Mouse (Mus musculus): Measurements from ENCODE around the gene Eef2k.

Gene Eef2k

GRCm38 (mm10) chr7:120844689-120845088 is 2.1 kb downstream of the Eef2k start:
- DNase-seq (ENCODE audit: low spot score): no peak

- DNase-seq (ENCODE audit: low spot score): no peak
Measured at GRCm38 (mm10) chr7:120848831-120849512, 6.3 kb downstream of the Eef2k start.

- DNase-seq (ENCODE audit: low spot score): no peak
Measured at GRCm38 (mm10) chr7:120850165-120850564, 7.5 kb downstream of the Eef2k start.

DNA sequence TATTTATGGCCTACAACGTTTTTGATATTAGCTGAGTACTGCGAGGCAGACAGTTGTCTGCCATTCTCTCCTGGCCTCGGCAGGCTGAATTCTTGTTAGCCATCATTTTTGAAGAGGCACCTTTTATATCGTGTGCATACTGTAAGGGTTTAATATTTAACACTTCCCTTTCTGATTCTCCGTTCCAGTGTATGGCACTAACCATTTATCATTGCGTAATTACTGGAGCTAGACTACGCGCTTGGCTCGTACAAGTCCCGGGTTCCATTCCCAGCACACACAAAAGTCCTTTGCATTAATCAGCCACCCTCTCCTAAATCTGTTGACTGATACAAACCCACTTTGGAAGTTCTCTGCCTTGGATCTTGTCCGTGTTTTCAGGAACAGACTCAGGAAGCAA is 17.2 kb downstream of the Eef2k start:
- no peak for DNase-seq (ENCODE audit: low spot score)

GRCm38 (mm10) chr7:120860799-120861487 is 18.3 kb downstream of the Eef2k start:
- DNase-seq (ENCODE audit: low spot score): no peak

DNA sequence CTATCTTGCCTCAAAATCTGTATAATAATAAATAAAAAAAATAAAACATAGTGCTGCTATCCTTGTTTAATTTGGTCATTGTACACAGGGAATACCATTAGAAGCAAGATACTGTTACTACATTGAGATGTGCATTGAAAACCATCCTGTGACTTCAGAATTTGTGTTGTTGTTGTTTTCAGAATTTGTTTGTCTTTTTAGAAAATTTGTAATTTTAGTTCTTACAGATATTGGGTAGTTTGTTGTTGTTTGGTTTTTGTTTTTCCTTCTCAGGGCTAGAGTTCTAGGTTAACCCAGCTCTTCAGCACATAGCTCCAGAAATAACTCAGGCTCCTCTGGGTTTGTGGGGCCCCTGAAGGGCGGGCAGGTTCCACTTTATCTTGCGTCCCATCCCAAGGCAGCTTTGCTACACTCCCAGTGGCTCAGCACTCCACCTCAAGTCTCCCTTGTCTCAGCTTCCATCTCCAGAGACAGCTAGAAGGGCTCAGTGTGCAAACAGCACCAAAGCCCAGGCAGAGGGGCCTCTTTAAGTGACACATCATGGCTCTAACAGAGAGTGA is 18.9 kb downstream of the Eef2k start:
- DNase-seq (ENCODE audit: low spot score): no peak

GRCm38 (mm10) chr7:120862196-120862595 is 19.6 kb downstream of the Eef2k start:
- no peak for DNase-seq (ENCODE audit: low spot score)

- no peak for DNase-seq (ENCODE audit: low spot score)
Measured at GRCm38 (mm10) chr7:120862626-120863025, 20.0 kb downstream of the Eef2k start.

DNA sequence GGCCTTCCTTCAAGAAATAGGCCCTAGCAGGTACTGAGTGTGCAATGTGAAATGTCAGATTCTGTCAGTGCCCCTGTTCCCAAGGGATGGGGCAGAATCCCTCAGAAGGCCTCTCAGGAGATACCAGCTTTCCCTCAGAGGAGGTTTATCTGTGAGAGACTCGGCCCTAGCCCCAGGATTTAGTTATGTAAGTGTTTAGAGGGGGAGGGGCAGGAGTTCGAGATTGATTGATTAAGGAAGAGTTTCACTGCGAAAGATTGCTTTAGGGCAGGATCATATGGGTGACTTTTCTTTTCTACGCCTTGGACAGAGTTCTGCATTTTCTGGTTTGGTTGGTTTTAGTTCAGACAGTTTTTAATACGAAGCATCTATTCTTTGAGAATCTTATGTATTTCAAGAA is 20.8 kb downstream of the Eef2k start:
- DNase-seq (ENCODE audit: low spot score): no peak

DNA sequence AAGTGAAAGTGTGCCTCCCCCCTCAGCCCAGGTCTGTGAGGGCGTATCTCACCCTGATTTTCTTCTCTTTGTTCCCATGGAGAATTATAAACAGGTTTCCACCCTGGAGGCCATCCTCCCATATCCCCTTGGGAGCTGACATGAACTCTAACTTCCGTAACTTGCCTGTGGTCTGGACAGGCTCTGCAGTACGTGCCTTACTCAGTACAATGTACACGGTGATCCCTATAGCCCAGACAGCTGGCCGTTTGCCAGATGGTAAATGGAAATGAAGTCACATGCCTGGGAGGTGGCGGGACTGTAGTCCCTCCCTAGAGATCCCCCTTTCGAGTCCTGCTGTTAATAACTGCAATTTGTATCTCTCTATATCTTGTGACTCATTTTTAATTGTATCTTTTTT is 22.5 kb downstream of the Eef2k start:
- DNase-seq (ENCODE audit: low spot score): no peak

DNA sequence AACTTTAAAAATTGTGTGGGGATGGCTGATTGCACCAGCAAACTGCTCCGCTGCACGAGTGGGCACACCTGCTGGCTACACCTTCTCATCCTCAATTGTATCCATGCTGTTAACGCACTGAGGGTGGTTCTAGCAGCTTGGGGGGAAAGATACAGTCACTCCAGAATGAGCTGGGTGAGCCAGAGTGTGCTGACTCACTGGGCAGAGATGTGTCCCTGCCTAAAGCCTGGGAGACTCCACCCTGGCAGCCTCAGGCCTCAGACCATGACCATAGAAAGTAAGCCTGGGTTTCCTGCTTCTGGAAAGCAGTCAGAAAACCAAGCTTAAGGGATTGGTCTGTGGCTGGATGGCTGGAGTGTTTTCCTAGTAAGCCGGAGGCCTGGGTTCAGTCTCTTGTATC is 23.2 kb downstream of the Eef2k start:
- no peak for DNase-seq (ENCODE audit: low spot score)

- no peak for DNase-seq (ENCODE audit: low spot score)
Measured at GRCm38 (mm10) chr7:120866684-120867083, 24.1 kb downstream of the Eef2k start.

GRCm38 (mm10) chr7:120867720-120868119 is 25.1 kb downstream of the Eef2k start:
- no peak for DNase-seq (ENCODE audit: low spot score)

DNA sequence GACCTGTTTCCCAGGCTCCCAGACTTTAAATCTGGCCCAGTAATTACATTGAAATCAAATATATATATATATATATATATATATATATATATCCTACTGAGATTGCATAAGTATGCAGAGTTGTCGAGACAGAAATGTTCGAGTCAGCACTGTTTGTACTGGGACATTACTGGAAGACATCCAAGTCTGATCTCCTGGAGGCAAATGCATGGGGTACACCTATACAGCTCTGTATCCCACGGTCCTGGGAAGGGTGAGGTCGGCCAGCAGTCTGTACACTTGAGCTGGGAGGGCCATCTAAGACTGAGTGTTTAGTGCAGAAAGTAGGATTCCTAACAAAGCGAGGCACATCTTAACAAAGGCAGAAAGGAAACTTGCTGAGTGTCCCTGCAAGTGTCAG is 27.3 kb downstream of the Eef2k start:
- no peak for DNase-seq (ENCODE audit: low spot score)

DNA sequence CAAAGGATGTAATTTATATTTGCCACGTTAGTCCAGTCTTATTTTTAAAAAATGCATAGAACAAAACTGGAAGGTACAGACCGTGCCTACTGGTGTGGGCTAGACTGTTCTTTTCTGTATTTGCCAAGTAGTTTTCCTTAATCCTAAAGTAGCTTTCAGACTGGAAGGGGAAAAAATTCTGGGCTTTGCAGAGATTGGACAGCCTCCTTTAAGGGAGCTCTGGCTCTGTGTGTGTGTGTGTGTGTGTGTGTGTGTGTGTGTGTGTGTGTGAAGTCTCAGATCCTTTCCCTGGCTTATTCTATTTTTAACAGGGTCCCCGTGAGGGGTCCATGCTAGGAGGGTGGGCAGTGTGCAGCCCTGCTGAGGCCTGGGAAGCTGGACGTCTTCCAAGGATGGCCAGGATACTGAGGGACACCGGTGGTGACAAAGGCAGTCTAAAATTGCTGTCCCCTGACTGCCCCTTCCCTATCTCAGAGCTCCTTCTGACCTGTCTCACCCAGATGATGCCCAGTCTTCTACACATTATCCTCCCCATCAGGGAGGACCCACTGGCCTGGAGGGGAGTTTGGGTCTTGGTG is 27.9 kb downstream of the Eef2k start:
- DNase-seq (ENCODE audit: low spot score): no peak

DNA sequence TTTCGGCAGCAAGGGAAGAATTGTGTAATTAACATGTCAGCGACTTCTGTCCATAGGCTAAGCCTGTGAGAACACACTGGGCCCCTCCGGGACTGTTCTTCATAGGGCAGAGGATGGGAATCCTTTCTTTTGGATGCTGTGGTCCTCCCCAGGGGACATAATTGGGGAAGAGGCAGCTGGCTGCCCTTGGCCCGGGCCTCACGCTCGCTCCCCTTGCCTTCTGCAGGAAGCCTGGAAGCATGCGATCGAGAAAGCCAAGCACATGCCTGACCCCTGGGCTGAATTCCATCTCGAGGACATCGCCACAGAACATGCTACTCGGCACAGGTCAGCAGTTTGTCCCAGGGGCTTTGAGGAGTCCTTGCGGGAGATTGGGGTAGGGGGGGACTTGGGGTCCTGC is 30.5 kb downstream of the Eef2k start:
- DNase-seq (ENCODE audit: low spot score): no peak

DNA sequence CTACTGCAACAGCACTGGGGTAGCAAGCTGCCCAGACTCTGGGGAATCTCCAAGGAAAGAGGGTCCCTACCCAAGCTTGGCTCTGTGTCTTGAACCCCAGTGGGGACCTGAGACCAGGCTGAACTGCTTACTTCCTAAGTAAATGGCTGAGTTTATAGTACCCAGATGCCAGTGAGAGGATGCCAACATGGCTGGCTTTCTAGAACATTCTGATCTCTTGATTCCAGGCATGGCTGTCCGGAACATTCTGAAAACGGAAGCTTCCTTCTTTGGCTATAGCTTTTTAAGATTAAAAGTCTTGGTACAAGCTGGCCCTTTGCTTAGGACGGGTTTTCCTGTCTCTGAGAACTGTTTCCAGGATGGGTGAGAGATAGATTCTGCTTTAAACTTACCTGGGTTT is 31.4 kb downstream of the Eef2k start:
- DNase-seq (ENCODE audit: low spot score): no peak

DNA sequence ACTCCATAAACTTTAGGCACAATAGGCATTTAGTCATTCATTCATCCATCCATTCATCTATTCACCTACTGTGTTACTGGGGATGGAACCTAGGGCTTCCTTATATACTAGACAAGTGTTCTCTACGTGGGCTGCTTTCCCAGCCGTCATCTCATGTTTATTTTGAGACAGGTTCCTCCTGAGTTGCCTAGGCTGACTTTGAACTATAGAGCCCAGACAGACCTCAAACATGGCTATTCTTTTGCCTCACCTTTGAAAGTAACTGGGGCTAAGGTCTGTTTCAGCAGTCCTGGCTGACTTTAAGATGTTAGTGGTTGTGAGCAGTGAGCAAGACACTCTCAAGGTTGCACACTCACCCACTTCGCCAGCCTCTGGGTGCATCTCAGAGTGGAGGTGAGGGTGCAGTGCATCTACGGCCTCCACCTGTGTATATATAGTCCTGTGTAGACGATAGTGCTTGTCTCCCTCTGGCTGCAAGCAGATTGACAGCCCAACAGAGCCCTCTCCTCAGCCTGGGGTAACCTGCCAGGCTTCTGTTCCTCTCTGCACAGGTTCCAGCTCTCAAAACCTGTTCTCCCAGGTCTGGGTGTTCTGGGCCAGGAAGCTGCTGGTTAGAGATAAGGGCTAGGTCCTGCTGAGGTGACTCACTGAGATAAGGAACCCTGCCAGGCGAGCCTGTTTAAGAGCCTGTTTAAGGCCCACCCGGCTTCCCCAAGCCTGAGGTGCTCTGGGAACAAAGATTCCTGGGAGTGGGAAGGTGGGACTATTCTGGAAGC is 32.3 kb downstream of the Eef2k start:
- DNase-seq (ENCODE audit: low spot score): no peak

DNA sequence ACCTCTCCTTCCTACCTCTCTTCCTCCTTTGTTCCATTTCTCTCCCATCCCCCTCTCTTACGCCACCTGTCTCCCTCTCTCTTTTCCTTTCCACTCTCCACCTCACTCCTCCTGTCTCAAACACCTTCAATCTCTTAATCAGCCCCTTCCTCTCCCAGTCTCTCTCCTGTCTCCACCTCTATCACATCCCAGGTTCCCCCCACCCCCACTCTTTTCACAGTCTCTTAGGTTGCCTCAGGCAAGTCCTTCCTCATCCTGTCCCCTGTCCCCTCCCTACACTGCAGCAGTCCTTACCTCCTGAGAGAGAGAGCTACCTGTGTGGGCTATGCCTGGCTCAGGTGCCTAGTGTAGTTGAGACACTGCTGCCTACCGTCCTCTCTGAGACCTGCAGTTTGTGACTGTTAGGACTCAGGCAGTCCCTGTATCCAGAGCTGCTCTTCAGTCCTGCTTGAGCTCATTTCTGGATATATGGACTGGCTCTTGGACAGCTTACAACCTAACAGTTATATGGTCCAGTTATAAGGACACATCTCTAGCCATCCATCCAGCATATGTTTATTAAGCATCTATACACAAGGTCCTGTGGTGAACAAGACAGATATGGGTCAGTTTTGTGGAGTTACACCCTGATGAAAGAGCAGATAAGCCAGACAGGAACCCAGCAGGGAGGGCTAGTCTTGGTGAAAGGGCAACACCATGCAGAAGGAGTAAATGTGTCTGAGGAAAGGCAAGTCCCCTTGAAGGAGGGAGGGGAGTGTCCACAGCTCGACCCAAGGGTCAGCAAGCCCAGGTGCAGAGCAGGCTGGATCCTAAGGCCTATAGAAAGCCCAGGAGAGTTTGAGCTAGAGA is 33.1 kb downstream of the Eef2k start:
- DNase-seq (ENCODE audit: low spot score): no peak

- DNase-seq (ENCODE audit: low spot score): no peak
Measured at GRCm38 (mm10) chr7:120878271-120878670, 35.6 kb downstream of the Eef2k start.

DNA sequence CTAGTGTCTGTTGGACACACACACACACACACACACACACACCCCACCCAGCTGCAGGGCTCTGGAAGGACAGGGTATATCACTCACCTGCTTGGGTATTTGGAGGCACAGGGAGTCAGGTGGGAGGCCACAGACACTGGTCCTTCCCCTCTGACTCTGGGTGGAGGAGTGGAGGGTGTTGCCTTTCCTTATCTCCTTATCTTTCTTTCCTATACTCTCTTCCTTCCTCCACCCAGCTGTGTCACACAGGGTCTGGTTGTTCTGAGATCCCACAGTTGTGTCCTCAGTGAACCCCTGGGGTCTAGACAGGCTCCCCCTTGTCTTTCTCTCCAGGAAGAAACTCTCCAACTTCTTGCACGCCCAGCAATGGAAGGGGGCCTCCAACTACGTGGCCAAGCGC is 37.3 kb downstream of the Eef2k start:
- no peak for DNase-seq (ENCODE audit: low spot score)

GRCm38 (mm10) chr7:120880770-120881169 is 38.1 kb downstream of the Eef2k start:
- no peak for DNase-seq (ENCODE audit: low spot score)
